Mouse (Mus musculus): ENCODE results near the gene Msh4.

- TF ChIP-seq CTCF (IDR thresholded peaks at IDR 0.05; ENCODE audit: insufficient read depth, low read depth, low read length) (no peak), POLR2A (IDR thresholded peaks at IDR 0.05; ENCODE audit: insufficient read depth, low read depth, low read length) (no peak)
Measured at GRCm38 (mm10) chr3:153921147-153921910, 15.4 kb upstream of the Msh4 start.

Measured in olfactory bulb, adult 2 months (tissue).